Mouse (Mus musculus) cerebellum, adult 2 months (tissue): Measurements from ENCODE around the gene BC107364.

Experiments used
- CTCF ChIP-seq: fragments of 200-500 bp; IDR thresholded peaks from 2 replicates; pipeline ENCODE4 v1.5.1; 2011; ENCODE audit warnings: low read depth, mild to moderate bottlenecking, control low read depth, low read length, moderate library complexity, borderline replicate concordance; ENCODE audit not compliant: insufficient read depth
- POLR2A ChIP-seq: fragments of 200-500 bp; IDR thresholded peaks from 2 replicates; pipeline ENCODE4 v1.6.1; 2011; ENCODE audit warnings: low read length, control low read depth, borderline replicate concordance; ENCODE audit not compliant: insufficient read depth

DNA sequence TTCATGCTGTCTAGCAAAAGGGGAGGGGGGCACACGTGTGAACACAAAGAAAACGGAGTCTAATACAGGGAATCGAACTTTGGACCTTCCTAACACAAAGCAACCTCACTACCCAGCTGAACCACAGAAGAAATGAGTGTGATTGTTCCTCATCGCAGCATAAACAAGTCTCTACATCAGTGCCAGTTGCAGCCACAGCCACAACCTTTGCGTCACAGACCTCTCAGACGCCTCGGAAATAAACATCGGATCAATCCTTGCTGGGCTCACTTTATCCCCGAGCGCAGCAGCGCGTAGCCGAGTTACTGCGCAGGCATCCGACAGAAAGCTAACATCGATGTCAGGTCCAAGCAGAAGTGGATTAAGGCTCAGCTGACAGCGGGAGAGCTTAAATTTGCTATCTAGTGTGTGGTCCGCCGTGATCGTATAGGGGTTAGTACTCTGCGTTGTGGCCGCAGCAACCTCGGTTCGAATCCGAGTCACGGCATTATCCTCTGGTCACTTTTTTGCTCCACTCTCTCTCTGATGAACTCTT lies 16.5 kb downstream of the BC107364 start:
- TF ChIP-seq CTCF (no peak), POLR2A (no peak)
